Mouse (Mus musculus) layer of hippocampus, adult 11-12 months (tissue): ENCODE measurements around the gene Inhbc.

Experiments used
- DNase-seq: peaks from one replicate; pipeline ENCODE4 v3.0.0; 2022; ENCODE audit warnings: low spot score

Inhbc gene

DNA sequence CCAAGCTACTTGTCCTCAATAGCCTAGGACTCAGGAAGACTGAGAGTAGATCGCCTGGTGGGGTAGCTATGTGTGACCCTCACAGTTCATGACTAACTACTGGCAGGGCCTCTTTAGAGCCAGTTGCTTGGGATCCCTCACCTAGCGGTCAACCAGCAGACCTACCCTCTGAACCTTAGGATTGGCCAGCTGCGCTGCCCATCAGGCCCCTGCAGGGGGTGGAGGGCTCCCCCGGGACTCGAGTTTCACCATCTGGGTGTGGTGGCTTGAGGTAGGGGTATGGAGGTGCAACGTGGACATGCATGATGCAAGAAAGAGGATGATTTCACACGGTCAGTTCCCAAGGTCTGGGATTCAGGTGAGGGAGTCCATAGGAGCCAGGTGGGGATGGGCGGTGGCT lies 18.5 kb downstream of the Inhbc start:
- DNase-seq, result no peak

DNA sequence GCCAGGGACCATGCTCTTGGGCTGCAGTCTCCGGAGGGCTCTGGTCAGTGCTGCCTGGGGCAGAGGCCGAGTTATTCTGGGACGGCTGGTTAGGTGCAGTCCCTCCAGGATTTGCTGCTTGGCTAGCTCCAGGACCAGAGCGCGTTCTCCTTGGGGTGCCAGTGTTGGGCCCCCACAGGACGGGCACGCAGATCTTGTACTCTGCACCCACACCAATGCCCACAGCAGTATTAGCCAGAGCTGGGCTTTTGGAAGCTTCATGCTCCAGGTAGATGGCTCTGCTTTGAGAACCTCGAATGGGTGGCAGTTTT lies 19.0 kb downstream of the Inhbc start:
- no peak for DNase-seq

DNA sequence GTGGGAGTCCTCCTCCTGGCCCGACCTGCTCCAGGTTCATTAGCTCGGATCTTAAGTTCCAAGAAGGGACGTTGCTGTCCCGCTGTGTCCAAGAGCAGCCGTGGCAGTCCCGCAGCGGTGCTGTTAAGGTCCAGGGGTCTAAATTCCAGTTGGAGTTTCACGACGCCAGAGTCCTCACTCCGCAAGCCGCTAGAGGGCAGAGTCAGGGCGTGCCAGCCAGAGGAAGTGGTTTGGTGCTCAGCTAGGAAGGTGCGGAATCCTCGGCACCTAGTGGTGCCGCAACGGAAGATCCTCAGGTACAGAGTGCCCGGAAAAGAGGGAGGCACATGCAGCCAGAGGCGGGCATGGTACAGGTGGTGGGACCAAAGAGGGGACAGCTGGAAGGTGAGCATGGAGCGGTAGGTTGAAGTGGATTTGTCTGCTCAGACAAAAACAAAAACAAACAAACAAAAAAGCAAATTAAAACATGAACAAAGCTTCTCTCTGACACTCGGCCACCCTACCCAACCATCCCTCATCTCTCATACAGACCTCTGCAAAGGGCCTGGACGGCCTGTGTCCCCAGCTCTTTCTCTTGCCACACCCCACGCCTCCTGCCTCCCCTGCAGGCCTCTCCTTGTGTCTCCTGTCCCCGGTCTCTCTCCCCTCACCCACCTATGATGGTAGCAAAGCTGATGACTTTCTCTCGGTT lies 19.5 kb downstream of the Inhbc start:
- DNase-seq, result peak; percentile 70

DNA sequence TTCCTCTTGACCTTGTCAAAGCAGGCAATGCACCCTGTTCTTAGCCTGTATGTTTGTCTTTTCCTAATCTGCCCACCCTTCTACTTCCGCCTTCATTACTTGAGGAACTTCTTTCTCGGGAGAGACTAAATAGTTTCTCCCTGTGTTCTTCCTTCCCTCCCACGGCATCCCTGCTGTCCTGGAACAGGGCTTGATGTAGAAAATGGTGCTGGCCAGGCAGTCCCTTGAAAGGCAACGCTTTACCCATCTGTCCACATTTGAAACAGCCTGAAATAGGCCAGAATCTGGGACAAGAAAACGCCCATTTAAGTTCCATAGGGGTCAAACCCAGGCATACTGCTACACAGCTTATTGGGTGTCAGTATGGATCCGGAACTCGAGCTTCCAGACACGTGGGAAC lies 20.4 kb downstream of the Inhbc start:
- no peak for DNase-seq

DNA sequence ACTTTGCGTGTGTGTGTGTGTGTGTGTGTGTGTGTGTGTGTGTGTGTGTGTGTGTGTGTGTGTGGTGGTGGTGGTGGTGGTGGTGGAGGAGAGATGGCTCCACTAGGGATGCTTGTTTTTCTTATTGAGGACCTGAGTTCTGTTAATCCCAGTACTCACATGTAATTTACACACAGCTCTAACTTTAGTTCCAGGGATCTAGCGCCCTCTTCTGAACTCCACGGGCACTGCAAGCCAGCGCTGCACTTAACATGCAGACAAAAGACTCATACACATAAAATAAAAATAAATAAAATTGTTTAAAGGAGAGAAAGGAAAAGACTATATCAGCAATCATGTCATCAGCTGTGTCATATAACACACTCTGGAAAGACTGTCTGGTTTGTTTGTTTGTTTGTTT lies 21.3 kb downstream of the Inhbc start:
- DNase-seq, result no peak

DNA sequence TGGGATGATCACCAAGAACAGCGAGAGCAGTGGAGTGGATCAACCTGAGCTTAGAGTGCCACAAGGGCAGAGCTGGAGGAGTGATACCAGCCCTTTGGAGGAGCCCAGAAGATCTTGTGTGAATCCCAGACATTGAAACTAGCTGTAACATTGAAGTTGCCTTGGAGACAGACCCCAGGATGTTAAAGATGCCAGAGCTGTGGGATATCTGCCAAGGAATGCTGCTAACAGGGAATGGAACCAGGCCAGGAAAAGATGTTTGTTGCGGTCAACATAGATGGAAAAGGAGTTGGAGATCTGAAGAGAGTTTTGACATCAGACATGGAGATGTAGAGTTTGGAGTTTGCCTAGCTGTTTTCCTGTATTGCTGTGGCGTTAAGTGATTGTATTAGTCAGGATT lies 24.1 kb downstream of the Inhbc start:
- DNase-seq, result no peak

DNA sequence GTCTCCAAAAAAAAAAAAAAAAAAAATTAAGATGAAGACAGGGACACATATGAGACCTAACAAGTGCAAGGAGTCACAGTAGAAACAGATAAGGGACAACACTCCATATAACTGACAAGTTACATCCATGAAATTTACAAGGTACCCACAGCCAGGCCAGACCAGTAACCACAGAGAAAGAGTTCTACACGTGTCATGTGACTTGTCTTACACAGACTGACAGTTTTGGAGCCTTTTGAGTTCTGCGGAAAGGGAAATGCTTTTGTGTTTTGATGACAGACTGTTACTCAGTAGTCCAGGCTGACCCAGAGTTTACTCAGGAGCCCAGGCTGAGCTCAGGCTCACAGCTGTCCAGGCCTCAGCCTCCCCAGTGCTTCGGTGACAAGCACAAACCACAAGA lies 27.2 kb downstream of the Inhbc start:
- no peak for DNase-seq

DNA sequence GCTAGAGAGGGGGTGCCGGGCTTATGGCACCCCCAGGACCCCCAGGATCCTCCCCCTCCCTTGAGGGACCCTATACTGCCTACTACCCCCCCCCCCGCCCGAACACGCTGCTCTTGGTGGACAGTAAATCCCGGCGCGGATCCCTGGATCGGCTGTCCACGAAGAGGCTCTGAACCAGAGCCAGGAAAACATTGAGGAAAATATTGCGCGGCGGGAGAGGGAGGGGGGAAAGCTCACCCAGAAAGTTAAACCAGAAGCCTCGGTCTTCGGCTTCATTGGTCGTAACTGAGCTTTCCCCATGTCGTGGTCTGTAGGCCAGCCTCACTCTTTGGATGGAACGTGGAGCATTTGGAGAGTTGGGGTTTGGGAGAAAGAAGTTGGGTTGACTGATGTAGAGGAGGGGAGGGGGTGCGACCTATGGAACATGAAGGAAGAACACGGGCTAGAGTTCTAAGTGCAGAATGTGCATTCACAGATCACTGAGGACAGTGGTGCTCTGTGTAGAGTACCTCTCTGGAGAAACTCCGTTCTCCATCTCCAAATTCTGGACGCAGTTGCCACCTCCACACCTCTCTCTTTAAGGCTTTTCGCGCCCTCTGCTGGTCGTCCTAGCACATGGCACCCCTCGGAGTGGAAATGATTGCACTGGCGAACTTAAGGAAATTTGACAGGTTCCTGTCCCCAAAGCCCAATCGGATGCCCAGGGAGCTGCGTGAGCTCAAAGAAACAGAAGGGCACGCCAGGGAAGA lies 28.2 kb downstream of the Inhbc start, which contains the start of gene Gli1:
TSS of gene Gli1 (minus strand) at position 84 of the 749 bp plus-strand sequence.
- DNase-seq, result peak; percentile 77

DNA sequence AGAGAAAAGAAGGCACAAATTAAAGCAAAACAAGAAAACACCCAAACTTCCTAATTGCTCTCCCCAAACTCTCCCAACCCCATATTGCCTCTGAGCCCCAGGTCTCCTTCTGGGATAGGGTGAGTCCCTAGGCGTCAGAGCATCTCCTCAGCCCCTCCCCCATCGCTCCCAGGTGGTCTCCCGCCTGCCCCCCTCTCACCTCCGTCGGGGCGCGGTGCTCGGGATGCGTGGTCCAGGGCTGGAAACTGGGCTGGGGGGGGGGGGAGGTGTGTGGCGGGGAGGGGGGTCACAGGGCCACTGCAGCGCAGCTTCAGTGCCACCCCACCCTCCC lies 28.9 kb downstream of the Inhbc start:
- no peak for DNase-seq

DNA sequence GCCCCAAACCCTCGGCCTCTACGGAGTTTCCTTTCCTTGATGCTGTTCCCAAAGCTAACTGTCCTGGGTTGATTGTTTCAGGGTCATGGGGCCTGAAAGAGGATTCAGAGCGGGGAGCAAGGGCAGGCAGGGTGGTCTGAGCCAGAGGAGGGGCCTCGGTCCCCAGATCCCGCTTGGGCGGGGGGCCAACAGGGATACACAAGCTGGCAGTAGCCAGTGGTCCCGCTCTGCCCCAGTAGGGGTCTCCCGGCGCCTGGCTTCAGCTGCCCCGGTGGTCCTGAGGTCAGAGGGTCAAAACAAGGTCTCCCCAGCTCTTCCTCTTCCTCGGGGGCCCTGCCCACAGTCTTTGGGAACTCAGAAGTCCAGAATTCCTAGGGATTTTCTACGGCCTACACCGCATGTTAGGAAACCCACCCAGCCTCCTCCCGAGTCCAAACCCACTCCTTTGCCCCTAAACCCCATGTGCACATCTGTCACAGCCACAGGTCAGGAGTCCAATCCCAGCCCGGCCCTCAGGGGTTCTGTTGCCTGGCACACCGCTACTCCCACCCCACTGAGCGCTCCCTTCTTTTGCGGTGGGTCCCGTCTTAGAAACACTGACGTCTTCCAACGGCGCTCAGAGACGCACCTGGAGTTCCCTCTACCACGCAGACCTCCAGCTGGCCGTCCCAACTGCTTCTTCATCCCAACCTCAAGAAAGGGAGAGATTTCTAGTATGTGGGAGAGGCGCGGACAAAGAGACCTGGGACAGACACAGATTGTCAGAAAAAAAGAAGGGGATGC lies 29.5 kb downstream of the Inhbc start:
- no peak for DNase-seq

DNA sequence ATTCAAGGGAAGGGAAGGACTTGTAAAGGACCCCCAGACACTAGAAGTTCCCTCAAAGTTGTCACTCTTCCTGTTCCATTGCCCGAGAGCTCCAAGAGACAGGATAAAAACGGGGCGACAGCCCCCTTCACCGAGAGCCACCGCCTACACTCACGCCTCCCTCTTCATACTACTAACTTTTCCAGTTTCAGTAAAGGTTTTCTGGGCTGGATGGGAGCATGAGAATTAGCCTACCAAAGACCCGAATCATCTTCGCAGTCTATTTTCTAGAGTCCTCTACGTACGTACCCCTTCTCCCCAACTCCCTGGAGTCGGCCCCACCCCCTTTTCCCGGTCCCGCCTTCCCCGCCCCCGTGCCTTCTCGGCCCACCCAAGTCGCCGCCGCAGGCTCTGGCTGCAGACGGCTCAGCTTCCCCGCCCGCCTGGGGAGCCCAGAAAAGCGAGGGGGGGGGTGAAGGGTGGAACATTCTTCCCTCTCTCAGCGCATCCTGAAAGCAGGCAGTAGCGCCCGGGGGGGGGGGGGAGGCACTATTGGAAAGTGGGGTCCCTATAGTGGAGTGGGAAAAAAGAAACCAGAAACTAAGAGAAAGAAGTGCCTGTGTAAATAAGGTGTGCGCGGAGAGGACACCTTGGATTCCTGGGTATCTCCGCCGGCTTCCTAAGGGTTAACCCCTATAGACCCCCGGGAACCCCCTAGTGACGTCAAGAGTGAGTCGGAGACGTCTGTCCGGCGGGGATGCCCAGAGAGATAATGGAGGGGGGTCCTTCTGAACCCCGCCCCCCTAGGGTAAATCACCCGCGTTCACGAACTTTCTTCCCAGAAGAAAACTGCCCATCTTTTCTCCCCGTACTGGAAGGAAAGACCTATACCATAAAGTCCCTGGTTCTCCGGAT lies 30.3 kb downstream of the Inhbc start:
- no peak for DNase-seq

DNA sequence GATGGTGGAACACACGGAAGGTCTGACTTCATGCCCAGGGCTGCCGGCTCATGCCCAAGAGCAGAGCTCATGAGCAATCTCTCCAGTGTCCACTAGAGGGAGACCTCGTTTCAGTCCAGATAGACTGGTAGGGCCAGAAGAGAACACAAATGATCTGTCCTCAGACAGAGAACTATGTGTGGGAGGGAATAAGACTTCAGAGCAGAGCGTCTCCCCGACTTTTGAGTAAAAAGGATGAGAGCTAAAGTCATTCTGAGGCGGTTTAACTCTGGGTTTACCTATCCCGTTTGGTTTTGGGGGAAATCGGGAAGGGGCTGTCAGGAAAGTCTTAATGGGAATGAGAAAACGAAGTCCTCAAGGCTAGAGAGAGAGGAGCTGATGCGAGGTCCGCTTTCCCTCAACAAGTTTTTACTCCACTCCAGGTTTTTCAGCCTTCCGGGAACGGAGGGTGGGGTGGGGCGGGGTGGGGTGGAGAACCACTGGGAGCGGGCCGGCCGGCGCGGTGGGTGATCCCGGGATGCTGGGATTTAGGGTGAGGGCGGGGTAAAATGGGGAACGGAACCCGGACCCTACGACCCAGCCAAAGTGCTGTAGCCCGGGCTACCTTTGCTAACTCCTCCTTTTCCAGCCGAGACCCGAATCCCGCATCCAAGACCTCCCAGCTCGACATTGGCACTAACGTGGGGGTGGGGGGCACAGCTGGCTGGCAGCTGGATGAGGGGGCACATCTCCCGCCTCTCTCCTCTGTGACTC lies 31.1 kb downstream of the Inhbc start:
- peak; percentile 92 for DNase-seq

DNA sequence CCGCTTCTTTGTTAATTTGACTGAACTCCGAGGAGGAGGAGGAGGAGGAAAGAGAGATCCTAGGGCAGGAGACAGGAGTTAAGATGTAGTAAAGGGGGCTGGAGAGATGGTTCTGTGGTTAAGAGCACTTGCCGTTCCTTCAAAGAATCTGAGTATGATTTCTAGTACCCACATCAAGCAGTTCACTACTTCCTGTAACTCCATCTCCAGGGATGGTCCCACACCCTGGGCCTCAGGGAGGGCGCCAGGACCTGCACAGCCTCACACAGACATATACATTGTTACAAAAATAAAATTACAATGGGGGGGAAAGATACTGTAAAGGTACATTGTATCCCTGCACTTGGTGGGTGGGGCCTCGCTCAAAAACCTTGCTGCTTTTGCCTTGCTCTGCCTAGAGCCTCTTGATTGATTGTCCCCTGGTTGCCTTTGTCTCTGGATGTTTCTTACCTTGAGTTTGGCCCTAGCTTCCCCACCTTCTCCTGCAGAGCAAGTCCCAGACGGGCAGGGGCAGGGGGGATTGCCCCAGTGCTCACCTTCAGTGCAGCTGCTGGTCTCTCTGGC lies 32.6 kb downstream of the Inhbc start:
- DNase-seq, result no peak

DNA sequence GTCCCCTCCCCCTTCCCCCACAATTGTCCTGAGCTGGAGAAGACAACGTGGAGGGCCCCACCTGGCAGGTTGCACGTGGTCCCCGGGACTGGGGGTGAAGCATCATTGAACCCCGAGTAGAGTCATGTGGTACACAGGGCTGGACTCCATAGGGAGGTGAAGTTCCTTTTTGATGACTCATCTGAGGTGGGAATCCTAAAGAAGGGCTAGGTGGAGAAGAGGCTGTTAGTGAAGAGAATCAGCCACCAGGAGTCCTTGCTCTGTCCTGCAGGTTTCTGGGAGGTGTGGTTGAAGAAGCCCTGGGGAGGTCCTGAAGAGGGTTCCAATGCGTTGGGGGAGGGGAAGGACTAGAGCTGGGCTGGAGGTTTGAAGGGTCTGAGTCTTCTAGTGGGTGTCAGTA lies 33.3 kb downstream of the Inhbc start:
- DNase-seq, result no peak

DNA sequence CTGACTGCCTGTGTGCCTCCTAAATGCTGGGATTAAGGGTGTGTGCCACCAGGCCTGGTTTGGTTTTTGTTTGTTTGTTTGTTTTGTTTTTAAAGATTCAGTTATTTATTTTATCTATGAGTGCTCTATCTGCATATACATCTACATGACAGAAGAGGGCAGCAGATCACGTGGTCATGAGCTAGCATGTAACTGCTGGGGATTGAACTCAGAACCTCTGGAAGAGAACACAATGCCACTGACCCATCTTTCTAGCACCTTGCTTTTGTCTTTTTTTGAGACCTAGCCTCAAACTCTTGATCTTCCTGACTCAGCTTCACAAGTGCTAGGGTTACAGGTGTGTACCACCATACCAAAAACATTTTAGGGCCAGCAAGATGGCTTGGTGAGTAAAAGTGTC lies 35.0 kb downstream of the Inhbc start:
- no peak for DNase-seq

DNA sequence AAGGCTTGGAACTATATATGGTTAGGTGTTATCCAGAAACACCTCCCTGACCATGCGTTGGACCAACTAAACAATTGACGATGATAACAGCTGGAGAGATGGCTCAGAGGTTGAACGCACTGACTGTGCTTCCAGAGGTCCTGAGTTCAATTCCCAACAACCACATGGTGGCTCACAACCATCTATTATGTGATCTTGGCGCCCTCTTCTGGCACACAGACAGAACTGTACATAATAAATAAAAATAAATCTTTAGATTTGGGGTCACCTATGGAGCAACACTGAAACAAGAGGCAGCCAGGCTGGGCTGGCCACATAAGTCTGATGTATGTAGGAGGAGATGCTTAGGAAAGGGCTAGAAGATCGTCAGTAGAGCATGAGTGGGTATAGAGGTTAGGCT lies 37.1 kb downstream of the Inhbc start:
- no peak for DNase-seq

DNA sequence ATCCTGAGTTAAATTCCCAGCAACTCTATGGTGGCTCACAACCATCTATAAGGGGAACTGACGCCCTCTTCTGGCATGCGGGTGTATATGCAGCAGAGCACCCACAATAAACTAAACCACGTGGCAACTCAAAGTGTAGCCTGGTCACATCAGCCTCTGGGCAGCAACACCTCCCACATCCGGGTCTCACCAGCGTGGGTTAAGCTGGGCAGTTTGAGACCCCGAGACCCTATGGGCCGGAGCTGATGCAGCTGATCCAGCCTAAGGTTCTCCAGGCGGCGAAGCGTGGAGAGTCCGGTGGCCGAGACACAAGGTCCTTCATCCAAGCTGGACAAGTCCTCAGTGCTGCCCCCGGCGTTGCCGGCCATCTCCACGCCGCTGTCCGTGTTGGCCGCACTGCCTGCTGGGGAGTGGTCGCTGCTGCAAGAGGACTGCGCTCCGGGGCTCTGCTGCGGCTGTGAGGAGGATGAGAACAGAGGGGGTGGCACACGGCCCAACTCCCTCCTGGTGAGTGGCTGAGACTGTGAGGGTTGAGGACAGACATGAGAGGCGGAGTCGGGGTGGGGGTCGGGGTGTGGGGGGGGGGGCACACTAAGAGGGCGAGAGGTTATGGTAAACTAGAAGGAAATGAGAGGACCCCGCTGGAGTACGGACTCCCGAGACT lies 37.9 kb downstream of the Inhbc start:
- DNase-seq, result no peak

DNA sequence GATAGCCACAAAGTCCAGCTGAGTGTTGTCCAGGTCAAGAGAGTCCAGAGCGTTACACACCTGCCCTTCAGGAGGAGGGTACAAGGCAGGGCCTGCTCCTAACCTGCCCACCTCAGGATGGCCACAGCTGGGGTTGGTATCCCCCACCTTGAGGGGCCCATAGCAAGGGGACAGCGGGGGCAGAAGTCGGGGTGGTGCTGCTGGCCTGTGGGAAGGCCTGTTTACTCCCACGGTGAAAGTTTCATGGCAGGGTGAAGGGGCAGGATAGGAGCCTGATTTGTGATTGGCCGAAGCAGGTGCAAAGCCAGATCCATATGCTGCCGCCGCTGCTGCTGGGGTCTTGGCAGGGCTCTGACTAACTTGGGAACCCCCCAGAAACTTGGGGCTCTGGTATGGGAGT lies 40.0 kb downstream of the Inhbc start:
- DNase-seq, result no peak

DNA sequence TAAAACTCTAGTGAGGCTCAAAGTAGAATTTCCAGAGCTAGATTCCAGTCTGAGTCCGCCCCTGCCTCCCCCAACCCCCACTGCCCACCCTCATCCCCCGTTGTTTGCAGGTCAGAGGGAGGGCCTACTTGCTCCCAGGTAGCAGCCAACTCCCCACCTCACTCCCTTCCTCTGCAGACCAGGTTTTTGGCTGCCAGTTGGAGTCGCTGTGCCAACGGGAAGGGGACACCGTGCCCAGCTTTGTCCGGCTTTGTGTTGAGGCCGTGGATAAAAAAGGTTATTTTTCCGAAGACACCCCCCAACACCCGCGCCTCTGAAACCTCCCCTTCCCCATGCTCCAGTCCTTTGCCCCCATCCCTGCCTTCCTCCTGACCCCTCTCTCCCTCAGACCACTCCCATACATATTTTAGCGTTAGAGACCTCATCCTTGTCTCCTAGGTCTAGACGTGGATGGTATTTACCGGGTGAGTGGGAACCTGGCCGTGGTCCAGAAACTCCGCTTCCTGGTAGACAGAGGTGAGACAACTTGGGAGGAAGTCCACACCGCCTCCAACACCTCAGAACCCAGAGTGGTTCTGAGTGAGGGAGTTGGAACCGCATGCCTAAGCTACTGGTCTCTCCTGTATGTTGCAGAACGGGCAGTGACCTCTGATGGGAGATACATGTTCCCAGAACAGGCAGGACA lies 42.6 kb downstream of the Inhbc start:
- no peak for DNase-seq

DNA sequence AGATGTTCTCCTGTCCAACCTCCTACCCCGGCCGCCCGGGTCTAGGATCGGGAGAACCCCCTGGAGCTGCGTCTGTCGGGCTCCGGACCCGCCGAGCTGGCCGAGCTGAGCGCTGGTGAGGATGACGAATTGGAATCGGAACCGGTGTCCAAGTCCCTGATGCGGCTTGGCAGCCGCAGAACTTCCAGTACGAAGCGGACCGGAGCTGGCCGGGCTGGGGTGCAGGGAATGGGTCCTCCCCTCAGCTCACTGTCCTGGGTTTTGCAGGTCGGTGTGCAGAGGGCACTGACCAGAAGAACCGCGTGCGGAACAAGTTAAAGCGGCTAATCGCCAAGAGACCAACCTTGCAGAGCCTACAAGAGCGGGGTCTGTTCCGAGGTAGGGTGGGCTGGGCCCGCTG lies 43.4 kb downstream of the Inhbc start:
- no peak for DNase-seq
